ENCODE assay signal across 28 mouse cellular contexts in genomic region chr17:66852496-66852895, GRCm38 (mm10).
"Had no signal": no experiment of that assay in that cellular context is flagged by ENCODE, and none has a peak within 500 bp of the region (broad histone marks: within the 10 kb centered on the region; RNA-seq: fewer than 3 reads in every experiment).

No protein-coding gene starts in this region.

- H3K27ac ChIP-seq: embryonic facial prominence, embryonic 10.5 days; embryonic facial prominence, embryonic 12.5 days; embryonic facial prominence, embryonic 13.5 days; embryonic facial prominence, embryonic 15.5 days; forebrain, embryonic 10.5 days; forebrain, embryonic 12.5 days; forebrain, embryonic 13.5 days; forebrain, embryonic 15.5 days; gastrocnemius, adult 2 months; heart, adult 2 months had no signal

- H3K36me3 ChIP-seq: embryonic facial prominence, embryonic 10.5 days; embryonic facial prominence, embryonic 12.5 days; embryonic facial prominence, embryonic 13.5 days; embryonic facial prominence, embryonic 15.5 days; forebrain, embryonic 10.5 days; forebrain, embryonic 12.5 days; forebrain, embryonic 15.5 days had no signal

- H3K9me3 ChIP-seq: embryonic facial prominence, embryonic 10.5 days; embryonic facial prominence, embryonic 12.5 days; embryonic facial prominence, embryonic 13.5 days; embryonic facial prominence, embryonic 15.5 days; forebrain, embryonic 10.5 days; forebrain, embryonic 12.5 days; forebrain, embryonic 13.5 days; forebrain, embryonic 15.5 days had no signal

- DNase-seq: cerebellum, adult 2 months; cerebellum, adult 8-10 months; cerebellum, adult 9-10 months; cerebellum, adult 9-11 months; cerebellum, postnatal 10 days; cerebellum, postnatal 14 days; cerebellum, postnatal 25 days; cerebellum, postnatal 36 days; embryo, embryonic 11 days; forebrain, postnatal 0 days; gastrocnemius, adult 2 months; gastrocnemius, postnatal 10 days; gastrocnemius, postnatal 14 days; gastrocnemius, postnatal 25 days; gastrocnemius, postnatal 36 days; heart, adult 18-20 months; heart, adult 2 months had no signal

- ATAC-seq: forebrain, embryonic 13.5 days; forebrain, embryonic 14.5 days; forebrain, embryonic 15.5 days; forebrain, embryonic 16.5 days; forebrain, postnatal 0 days had no signal

- H3K9ac ChIP-seq: embryonic facial prominence, embryonic 12.5 days; embryonic facial prominence, embryonic 13.5 days; embryonic facial prominence, embryonic 15.5 days; forebrain, embryonic 12.5 days; forebrain, embryonic 13.5 days; forebrain, embryonic 15.5 days; forebrain, postnatal 0 days had no signal

- H3K4me2 ChIP-seq: embryonic facial prominence, embryonic 12.5 days; embryonic facial prominence, embryonic 13.5 days; embryonic facial prominence, embryonic 15.5 days; forebrain, embryonic 12.5 days; forebrain, embryonic 13.5 days; forebrain, embryonic 15.5 days had no signal

- H3K4me1 ChIP-seq: embryonic facial prominence, embryonic 10.5 days; embryonic facial prominence, embryonic 12.5 days; embryonic facial prominence, embryonic 13.5 days; embryonic facial prominence, embryonic 15.5 days; forebrain, embryonic 13.5 days; forebrain, embryonic 15.5 days had no signal

- H3K4me3 ChIP-seq: embryonic facial prominence, embryonic 10.5 days; embryonic facial prominence, embryonic 12.5 days; embryonic facial prominence, embryonic 13.5 days; embryonic facial prominence, embryonic 15.5 days; erythroblast, embryonic 14.5 days; forebrain, embryonic 10.5 days; forebrain, embryonic 12.5 days; forebrain, embryonic 13.5 days; forebrain, embryonic 15.5 days; gastrocnemius, adult 2 months; heart, adult 2 months had no signal

- H3K27me3 ChIP-seq: embryonic facial prominence, embryonic 12.5 days; embryonic facial prominence, embryonic 13.5 days; embryonic facial prominence, embryonic 15.5 days; forebrain, embryonic 12.5 days; forebrain, embryonic 13.5 days had no signal
